Mouse (Mus musculus): ENCODE data around the gene Nfx1. TPM values are rescaled to one million over a fixed set of nuclear protein-coding genes. Genes with fewer than 3 reads are reported as not detected.

Nfx1 gene
- polyA plus RNA-seq, 1 experiment from 2014 or later: 89.0 TPM

DNA sequence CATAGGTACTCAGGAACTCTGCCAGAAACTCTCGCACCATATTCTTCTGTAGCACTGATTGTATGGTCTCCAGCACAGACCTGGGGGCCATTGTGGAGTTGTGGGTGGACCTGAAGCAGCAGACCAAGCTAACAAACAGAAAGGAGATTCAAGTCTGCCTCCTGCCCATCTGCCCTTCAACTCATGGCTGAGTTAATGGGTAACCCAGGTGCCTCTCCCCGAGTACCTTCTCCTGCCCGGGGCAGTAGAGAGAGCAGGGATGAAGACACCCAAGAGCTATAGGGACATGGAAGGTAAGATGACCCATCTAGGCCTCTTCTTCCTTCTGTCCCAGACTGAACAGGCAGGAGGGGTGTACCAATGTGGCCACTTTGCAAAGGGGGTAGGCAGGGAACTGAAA lies 74.6 kb downstream of the Nfx1 start:
- ATAC-seq (replicated peaks; ENCODE audit: low FRiP score) (no peak; the same call in 1 of the 2 replicates), DNase-seq (ENCODE audit: low spot score) (no peak)
- H3K4me1 ChIP-seq (replicated peaks; ENCODE audit: control insufficient read depth, insufficient read depth, low read length): no peaks in the 10 kb centered on the region; the same call in 1 of the 2 replicates
- H3K36me3 ChIP-seq (ENCODE audit: control insufficient read depth, insufficient read depth, low read length): no peaks in the 10 kb centered on the region
- no peak overlapping the region for H3K27ac ChIP-seq (ENCODE audit: low read depth, low read length)
- H3K4me3 ChIP-seq (ENCODE audit: low read depth, low read length): peak overlapping the region; percentile 14; the same call in 1 of the 2 replicates
- H3K9ac ChIP-seq (ENCODE audit: low read depth, low read length): no peak overlapping the region
- 72% methylated on average over 3 of the region's 3 CpGs for WGBS
- H3K4me2 ChIP-seq: peak overlapping the region; percentile 33
- H3K9me3 ChIP-seq (ENCODE audit: control insufficient read depth, low read length): no peaks in the 10 kb centered on the region
- H3K27me3 ChIP-seq (replicated peaks; ENCODE audit: control insufficient read depth, insufficient read depth, low read length): no peaks in the 10 kb centered on the region

DNA sequence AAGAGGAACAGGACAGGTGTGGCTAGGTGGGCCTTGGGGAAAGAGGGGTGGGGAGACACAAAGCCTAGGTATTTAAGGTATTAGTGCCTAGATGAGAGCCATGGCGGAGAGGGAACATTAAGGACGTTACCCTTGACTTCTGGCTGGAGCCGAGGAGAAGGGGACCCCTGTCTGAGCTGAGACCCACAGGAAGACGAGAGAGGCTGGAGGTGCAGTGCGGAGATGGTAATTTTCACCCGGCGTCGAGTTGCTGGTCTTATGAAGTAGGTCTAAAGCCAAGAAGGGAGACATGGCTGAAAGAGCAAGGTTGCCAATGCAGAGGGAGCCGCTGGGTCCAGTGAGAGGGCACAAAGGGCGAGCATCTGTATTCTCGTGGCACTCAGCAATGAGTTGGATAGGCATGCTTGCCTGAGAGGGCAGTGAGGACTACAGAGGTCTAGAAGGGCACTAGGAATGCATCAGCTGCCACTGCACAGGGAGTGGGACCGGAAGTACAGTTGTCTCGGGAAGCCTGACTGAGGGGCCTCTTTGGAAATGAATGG lies 75.6 kb downstream of the Nfx1 start:
- Histone ChIP-seq H3K4me2 (peak overlapping the region; percentile 33; the same call in 1 of the 2 replicates), H3K36me3 (ENCODE audit: control insufficient read depth, insufficient read depth, low read length) (no peaks in the 10 kb centered on the region), H3K9ac (ENCODE audit: low read depth, low read length) (no peak overlapping the region), H3K4me3 (ENCODE audit: low read depth, low read length) (no peak overlapping the region), H3K9me3 (ENCODE audit: control insufficient read depth, low read length) (no peaks in the 10 kb centered on the region), H3K27me3 (replicated peaks; ENCODE audit: control insufficient read depth, insufficient read depth, low read length) (no peaks in the 10 kb centered on the region), H3K27ac (ENCODE audit: low read depth, low read length) (no peak overlapping the region), H3K4me1 (replicated peaks; ENCODE audit: control insufficient read depth, insufficient read depth, low read length) (no peaks in the 10 kb centered on the region; the same call in 1 of the 2 replicates)
- whole genome bisulfite sequencing: 76% methylated on average over 13 of the region's 13 CpGs
- DNase-seq (ENCODE audit: low spot score) (no peak), ATAC-seq (replicated peaks; ENCODE audit: low FRiP score) (no peak)

DNA sequence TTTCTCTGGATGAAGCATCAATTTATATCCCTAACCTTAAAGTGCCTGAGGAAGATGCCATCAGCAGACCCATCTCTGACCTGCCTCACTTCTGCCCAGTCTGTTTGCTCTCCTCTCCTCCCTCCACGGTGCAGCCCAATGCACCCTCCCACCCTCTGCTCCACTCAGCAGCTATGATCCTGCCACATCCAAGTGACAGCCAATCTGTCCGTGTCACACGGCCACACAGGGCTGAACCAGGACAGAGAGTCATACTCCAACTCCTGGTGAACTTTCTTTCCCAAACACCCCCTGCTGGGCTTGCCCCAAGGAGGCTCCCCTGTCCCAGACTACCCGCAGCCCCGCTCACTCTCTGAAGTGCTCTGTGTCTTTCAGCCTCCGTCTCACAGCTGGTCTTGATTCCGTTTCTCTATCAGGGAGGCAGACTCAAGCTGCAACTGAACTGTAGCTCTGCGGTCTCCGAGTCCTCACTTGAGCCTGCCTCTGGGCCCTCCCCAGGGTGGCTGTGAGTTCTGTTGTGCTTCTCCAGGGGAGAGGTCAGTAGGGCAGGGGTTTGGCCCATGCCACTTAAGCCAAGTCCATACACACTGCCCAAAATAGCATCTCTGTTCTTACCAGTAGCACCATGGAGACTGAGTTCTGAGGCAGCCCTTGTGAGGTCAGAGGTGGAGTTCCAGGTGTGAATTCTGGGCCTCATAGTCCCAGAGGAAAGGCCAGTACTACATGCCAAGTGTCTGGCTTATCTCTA lies 77.0 kb downstream of the Nfx1 start, which contains the start of gene Aqp7:
TSS of gene Aqp7 (minus strand) at position 616 of the 748 bp plus-strand sequence.
- Histone ChIP-seq H3K27ac (ENCODE audit: low read depth, low read length) (no peak within 1 kb of the TSS), H3K4me2 (no peak within 1 kb of the TSS), H3K4me3 (ENCODE audit: low read depth, low read length) (no peak within 1 kb of the TSS), H3K9ac (ENCODE audit: low read depth, low read length) (0 out of 2 replicates have a peak within 1 kb of the TSS, but pooled peaks have one; percentile 25), H3K36me3 (ENCODE audit: control insufficient read depth, insufficient read depth, low read length) (no peaks in the 10 kb centered on the region), H3K4me1 (replicated peaks; ENCODE audit: control insufficient read depth, insufficient read depth, low read length) (no peaks in the 10 kb centered on the region; the same call in 1 of the 2 replicates), H3K27me3 (replicated peaks; ENCODE audit: control insufficient read depth, insufficient read depth, low read length) (no peaks in the 10 kb centered on the region), H3K9me3 (ENCODE audit: control insufficient read depth, low read length) (no peaks in the 10 kb centered on the region)
- 44% methylated on average over 9 of the region's 9 CpGs for WGBS
- ATAC-seq (replicated peaks; ENCODE audit: low FRiP score): no peak
- no peak for DNase-seq (ENCODE audit: low spot score)

DNA sequence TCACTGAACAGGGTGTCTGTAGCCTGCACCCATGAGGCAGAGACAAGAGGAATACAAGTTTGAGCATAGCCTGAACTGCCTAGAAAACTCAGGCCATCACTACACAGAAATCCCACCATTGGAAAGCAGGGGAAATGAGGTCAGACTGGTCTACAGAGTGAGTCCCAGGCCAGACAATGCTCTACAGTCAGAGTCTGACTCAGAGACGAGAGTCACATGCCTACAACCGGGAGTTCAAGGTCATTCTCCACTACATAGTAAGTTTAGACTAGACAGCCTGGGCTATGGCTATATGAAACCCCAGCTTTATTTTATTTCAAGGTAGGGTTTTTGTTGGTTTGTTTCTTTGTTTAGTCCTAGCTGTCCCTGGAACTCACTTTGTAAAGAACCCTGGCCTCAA lies 78.2 kb downstream of the Nfx1 start:
- ATAC-seq (replicated peaks; ENCODE audit: low FRiP score) (no peak), DNase-seq (ENCODE audit: low spot score) (no peak)
- Histone ChIP-seq H3K9me3 (ENCODE audit: control insufficient read depth, low read length) (no peaks in the 10 kb centered on the region), H3K9ac (ENCODE audit: low read depth, low read length) (no peak overlapping the region), H3K4me1 (replicated peaks; ENCODE audit: control insufficient read depth, insufficient read depth, low read length) (no peaks in the 10 kb centered on the region; the same call in 1 of the 2 replicates), H3K27ac (ENCODE audit: low read depth, low read length) (no peak overlapping the region), H3K36me3 (ENCODE audit: control insufficient read depth, insufficient read depth, low read length) (no peaks in the 10 kb centered on the region), H3K4me2 (no peak overlapping the region), H3K4me3 (ENCODE audit: low read depth, low read length) (no peak overlapping the region), H3K27me3 (replicated peaks; ENCODE audit: control insufficient read depth, insufficient read depth, low read length) (no peaks in the 10 kb centered on the region)
- 64% methylated on average over 2 of the region's 2 CpGs for WGBS

DNA sequence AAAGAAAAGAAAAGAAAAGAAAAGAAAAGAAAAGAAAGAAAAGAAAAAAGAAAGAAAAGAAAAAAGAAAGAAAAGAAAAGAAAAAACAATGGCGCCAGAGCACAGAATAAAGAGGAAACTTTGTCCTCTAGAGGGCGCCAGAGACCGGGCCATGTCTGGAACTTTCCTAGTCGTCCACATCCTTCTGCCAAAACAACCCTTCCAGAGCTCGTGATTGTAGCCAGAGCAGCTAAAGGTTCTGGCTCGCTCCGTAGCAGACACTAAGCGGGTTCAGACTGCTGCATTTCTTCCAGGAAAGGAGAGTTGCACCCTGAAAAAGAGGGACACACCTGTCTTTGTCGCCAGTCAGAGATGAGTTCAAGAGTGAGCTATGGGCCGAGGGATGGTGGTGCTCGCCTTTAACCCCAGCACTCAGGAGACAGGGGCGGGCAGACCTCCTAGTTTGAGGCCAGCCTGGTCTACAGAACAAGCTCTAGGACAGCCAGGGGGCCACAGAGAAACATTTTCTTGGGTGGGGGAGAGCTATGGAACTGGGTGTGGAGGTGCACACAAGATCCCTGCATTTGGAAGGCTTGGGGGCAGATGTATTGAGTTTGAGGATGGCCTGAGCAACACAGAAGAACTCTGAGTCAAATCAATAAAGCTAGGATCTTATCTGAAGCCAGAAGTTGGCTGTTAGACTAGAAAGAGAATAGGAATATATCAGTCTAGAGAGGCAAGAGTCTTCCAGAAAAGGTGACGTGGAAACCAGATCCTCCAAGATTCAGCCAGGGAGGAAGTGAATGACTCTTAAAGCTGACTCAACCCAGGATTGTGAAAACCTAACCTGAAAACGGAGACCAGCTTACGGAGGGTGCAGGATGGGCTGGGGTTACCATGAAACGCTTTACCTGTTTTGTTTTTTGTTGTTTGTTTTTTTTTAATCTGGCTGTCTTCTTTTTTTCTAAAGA lies 80.3 kb downstream of the Nfx1 start:
- DNase-seq (ENCODE audit: low spot score) (peak; percentile 79), ATAC-seq (replicated peaks; ENCODE audit: low FRiP score) (peak; percentile 66)
- H3K9ac ChIP-seq (ENCODE audit: low read depth, low read length): no peak overlapping the region
- no peaks in the 10 kb centered on the region for H3K27me3 ChIP-seq (replicated peaks; ENCODE audit: control insufficient read depth, insufficient read depth, low read length)
- H3K36me3 ChIP-seq (ENCODE audit: control insufficient read depth, insufficient read depth, low read length): no peaks in the 10 kb centered on the region
- H3K4me1 ChIP-seq (replicated peaks; ENCODE audit: control insufficient read depth, insufficient read depth, low read length): peaks cover 8% of the 10 kb centered on the region
- H3K27ac ChIP-seq (ENCODE audit: low read depth, low read length): no peak overlapping the region
- WGBS: 34% methylated on average over 16 of the region's 16 CpGs
- peak overlapping the region; percentile 59 for H3K4me2 ChIP-seq
- H3K4me3 ChIP-seq (ENCODE audit: low read depth, low read length): no peak overlapping the region
- no peaks in the 10 kb centered on the region for H3K9me3 ChIP-seq (ENCODE audit: control insufficient read depth, low read length)

DNA sequence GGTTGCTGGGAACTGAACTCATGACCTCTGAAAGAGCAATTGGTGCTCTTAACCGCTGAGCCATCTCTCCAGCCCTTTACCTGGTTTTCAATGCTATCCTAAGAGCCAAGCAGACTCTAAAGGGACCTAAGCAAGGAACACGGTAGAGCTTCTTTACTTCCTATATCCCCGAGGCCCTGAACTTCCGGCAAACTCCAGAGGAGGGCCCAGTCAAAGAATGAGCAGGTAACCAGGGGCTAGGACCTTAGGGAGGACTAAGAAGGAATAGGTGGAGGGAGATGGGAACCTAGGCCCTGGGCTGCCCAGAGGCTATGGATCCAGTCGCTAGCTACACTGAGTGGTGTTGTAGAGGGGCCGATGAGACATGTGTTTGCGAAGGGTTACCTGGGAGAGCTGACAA lies 81.1 kb downstream of the Nfx1 start:
- no peaks in the 10 kb centered on the region for H3K9me3 ChIP-seq (ENCODE audit: control insufficient read depth, low read length)
- ATAC-seq (replicated peaks; ENCODE audit: low FRiP score) (no peak), DNase-seq (ENCODE audit: low spot score) (no peak)
- 75% methylated on average over 7 of the region's 7 CpGs for whole genome bisulfite sequencing
- H3K36me3 ChIP-seq (ENCODE audit: control insufficient read depth, insufficient read depth, low read length): no peaks in the 10 kb centered on the region
- H3K4me2 ChIP-seq: no peak overlapping the region
- H3K27ac ChIP-seq (ENCODE audit: low read depth, low read length): no peak overlapping the region
- H3K9ac ChIP-seq (ENCODE audit: low read depth, low read length): no peak overlapping the region
- H3K4me3 ChIP-seq (ENCODE audit: low read depth, low read length): no peak overlapping the region
- H3K27me3 ChIP-seq (replicated peaks; ENCODE audit: control insufficient read depth, insufficient read depth, low read length): no peaks in the 10 kb centered on the region
- H3K4me1 ChIP-seq (replicated peaks; ENCODE audit: control insufficient read depth, insufficient read depth, low read length): peaks cover 11% of the 10 kb centered on the region

DNA sequence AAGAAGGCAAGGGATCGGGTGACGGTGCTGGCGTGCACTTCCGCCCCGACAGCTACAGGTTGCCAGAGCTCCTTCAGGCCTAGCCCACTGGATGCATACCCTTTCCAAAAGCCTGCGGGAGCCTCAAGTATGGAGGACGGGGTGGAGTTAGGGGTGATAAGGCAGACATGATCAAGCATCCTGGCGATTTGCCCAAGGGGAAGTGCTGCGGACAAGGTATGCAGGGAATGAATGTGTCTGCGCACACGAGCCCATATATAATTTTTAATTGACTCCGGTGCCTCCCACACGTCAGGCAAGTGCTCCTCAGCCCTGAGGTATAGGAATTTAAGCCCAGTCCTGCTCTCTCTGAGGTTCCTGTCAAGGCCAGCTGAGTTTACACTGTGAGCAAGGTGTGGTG lies 84.4 kb downstream of the Nfx1 start:
- Histone ChIP-seq H3K4me3 (ENCODE audit: low read depth, low read length) (no peak overlapping the region), H3K27me3 (replicated peaks; ENCODE audit: control insufficient read depth, insufficient read depth, low read length) (no peaks in the 10 kb centered on the region), H3K9me3 (ENCODE audit: control insufficient read depth, low read length) (no peaks in the 10 kb centered on the region), H3K9ac (ENCODE audit: low read depth, low read length) (no peak overlapping the region), H3K27ac (ENCODE audit: low read depth, low read length) (no peak overlapping the region), H3K36me3 (ENCODE audit: control insufficient read depth, insufficient read depth, low read length) (no peaks in the 10 kb centered on the region), H3K4me1 (replicated peaks; ENCODE audit: control insufficient read depth, insufficient read depth, low read length) (peaks cover 18% of the 10 kb centered on the region), H3K4me2 (no peak overlapping the region)
- DNase-seq (ENCODE audit: low spot score) (no peak), ATAC-seq (replicated peaks; ENCODE audit: low FRiP score) (no peak)
- WGBS: 59% methylated on average over 13 of the region's 13 CpGs

DNA sequence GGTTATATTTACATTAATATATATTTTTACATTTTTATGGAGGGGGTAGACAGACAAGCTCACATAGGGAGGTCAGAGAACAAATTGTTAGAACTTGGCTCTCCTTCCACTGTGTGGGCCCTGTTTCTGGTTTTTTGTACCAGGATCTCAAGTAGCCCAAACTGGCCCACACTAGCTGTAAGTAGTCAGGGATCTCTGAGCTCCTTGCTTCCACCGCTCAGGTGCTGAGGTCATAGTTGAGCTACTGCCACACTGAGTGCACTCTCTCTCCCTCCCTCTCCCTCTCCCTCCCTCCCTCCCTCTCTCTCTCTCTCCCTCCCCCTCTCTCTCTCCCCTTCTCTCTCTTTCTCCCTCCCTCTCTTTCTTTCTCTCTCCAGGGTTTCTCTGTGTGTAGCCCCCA lies 85.5 kb downstream of the Nfx1 start:
- WGBS: 60% methylated on average over 1 of the region's 1 CpGs
- no peak for ATAC-seq (replicated peaks; ENCODE audit: low FRiP score)
- H3K27ac ChIP-seq (ENCODE audit: low read depth, low read length): no peak overlapping the region; the same call in 1 of the 2 replicates

More for the DNA sequence above, 85.5 kb downstream of the Nfx1 start:
- Histone ChIP-seq H3K4me3 (ENCODE audit: low read depth, low read length) (no peak overlapping the region), H3K4me2 (no peak overlapping the region), H3K4me1 (replicated peaks; ENCODE audit: control insufficient read depth, insufficient read depth, low read length) (peaks cover 18% of the 10 kb centered on the region), H3K9me3 (ENCODE audit: control insufficient read depth, low read length) (no peaks in the 10 kb centered on the region), H3K36me3 (ENCODE audit: control insufficient read depth, insufficient read depth, low read length) (no peaks in the 10 kb centered on the region), H3K27me3 (replicated peaks; ENCODE audit: control insufficient read depth, insufficient read depth, low read length) (no peaks in the 10 kb centered on the region), H3K9ac (ENCODE audit: low read depth, low read length) (no peak overlapping the region)
- DNase-seq (ENCODE audit: low spot score): no peak
